Mouse (Mus musculus) liver, embryonic 13.5 days (tissue): ENCODE data around the gene Anks6. TPM values are rescaled to one million over a fixed set of nuclear protein-coding genes. Genes with fewer than 3 reads are reported as not detected.
A peak's percentile ranks its signal among the peaks of the same experiment; 100 is the strongest.

Experiments used
- ATAC-seq: fragments of 200-750 bp; cut with Nextera tagmentation; 2 replicates; pipeline ENCODE4 v1.8.0; 2017; ENCODE audit warnings: low read depth, mild to moderate bottlenecking, moderate number of reproducible peaks, moderate library complexity
- DNase-seq: peaks from one replicate; pipeline ENCODE4 v3.0.0; 2022
- H3K27ac ChIP-seq: fragments of 300-500 bp; sonication (generic); 2 replicates; pipeline ENCODE4 v1.5.1; 2015; ENCODE audit warnings: moderate library complexity, mild to moderate bottlenecking, inconsistent platforms
- H3K27me3 ChIP-seq: fragments of 300-500 bp; sonication (generic); 2 replicates; pipeline ENCODE4 v1.6.1; 2015; ENCODE audit warnings: mild to moderate bottlenecking, inconsistent platforms
- H3K36me3 ChIP-seq: fragments of 300-500 bp; sonication (generic); 2 replicates; pipeline ENCODE4 v1.6.1; 2015; ENCODE audit warnings: mild to moderate bottlenecking, inconsistent platforms
- H3K4me1 ChIP-seq: fragments of 300-500 bp; sonication (generic); replicated peaks from 2 replicates; pipeline ENCODE4 v1.6.1; 2015; ENCODE audit warnings: inconsistent platforms
- H3K4me2 ChIP-seq: fragments of 300-500 bp; sonication (generic); 2 replicates; pipeline ENCODE4 v1.6.1; 2015; ENCODE audit warnings: inconsistent platforms, mild to moderate bottlenecking, moderate library complexity
- H3K4me3 ChIP-seq: fragments of 300-500 bp; sonication (generic); replicated peaks from 2 replicates; pipeline ENCODE4 v1.5.1; 2015; ENCODE audit warnings: mild to moderate bottlenecking, inconsistent platforms
- H3K9ac ChIP-seq: fragments of 300-500 bp; sonication (generic); 2 replicates; pipeline ENCODE4 v1.6.1; 2015; ENCODE audit warnings: mild to moderate bottlenecking, inconsistent platforms
- H3K9me3 ChIP-seq: fragments of 300-500 bp; sonication (generic); replicated peaks from 2 replicates; pipeline ENCODE4 v1.6.1; 2016; ENCODE audit warnings: inconsistent platforms
- WGBS: fragments of 180-500 bp; shearing (Covaris S2); methylation state at CpG from one replicate; pipeline ENCODE4 v1.1.7; 2015; ENCODE audit not compliant: insufficient replicate concordance; 5-methylcytosine and 5-hydroxymethylcytosine counted together
- polyA plus RNA-seq: library from polyadenylated mRNA; unstranded; fragments of >200 nt; fragmentation: Nextera tagmentation; extraction: Ambion mirVana; gene quantifications from 2 replicates; pipeline ENCODE4 v1.2.1, GENCODE M21; 2015

Gene Anks6
- 0.10 and 0.13 TPM in 2 replicates for polyA plus RNA-seq

DNA sequence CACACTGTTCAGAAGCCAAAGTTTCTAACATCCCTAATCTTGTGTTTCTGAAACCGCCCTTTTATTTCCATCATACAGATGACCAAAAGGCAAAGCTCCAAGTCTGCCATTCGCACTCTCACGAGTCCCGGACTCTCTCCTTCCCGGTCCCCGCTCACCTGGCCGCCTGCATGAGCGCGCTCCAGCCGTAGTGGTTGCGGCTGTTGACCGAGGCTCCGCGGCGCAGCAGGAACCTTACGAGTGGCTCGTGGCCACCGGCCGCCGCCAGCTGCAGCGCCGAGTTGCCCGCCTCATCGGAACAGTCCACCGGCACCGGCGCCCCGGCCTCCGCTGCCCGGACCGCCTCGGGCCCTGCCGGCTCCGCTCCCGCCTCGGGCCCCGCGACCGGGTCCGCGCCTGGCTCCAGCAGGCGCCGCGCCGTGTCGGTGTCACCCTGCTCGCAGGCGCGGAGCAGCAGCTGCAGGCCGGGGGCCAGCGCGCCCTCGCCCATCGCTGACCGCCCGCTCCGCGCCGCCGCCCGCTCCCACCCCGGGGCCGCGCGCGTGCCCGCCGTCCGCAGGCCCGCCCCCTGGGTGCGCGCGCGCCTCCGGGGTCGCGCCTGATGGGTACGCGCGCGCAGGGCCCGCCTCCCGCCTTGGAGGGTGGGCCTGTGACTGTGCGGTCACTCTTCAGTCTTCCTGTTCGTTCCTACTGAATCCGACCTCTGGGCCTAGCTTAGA, at the start of gene Anks6:
Anks6 (minus strand) TSS at position 637 of the 719 bp plus-strand sequence.
- Histone ChIP-seq H3K4me2 (peak within 1 kb of the TSS; percentile 66), H3K4me1 (no peaks in the 10 kb centered on the region), H3K4me3 (peak within 1 kb of the TSS; percentile 61), H3K36me3 (no peaks in the 10 kb centered on the region), H3K27me3 (peaks cover 68% of the 10 kb centered on the region), H3K9ac (peak within 1 kb of the TSS; percentile 52; the same call in 1 of the 2 replicates), H3K9me3 (no peaks in the 10 kb centered on the region), H3K27ac (no peak within 1 kb of the TSS)
- peak; percentile 53; the same call in 1 of the 2 replicates for ATAC-seq
- DNase-seq, result no peak
- 1% methylated on average over 84 of the region's 86 CpGs for whole genome bisulfite sequencing

DNA sequence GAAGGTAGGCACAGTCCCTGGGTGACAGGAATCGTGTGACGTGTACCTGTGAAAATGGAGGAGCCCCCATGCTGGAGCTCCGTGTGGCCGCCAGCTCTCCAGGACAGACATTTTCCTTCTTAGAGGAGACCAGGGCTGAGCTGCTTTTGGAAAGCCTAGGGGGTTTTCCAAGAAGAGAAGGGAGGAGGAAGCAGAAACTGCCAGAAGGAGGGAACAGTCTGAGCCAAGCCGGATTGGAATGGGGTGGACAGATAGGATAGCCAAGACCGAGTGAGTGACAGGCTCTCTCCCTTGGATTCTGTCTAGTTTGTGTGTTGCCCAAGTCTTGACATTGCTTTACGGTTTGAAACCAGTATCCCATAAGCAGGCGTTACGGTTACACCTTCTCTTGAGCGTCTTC, 46.3 kb upstream of the Anks6 start:
- H3K4me2 ChIP-seq, result no peak overlapping the region
- no peaks in the 10 kb centered on the region for H3K27me3 ChIP-seq
- no peaks in the 10 kb centered on the region for H3K4me1 ChIP-seq
- ATAC-seq, result no peak
- no peaks in the 10 kb centered on the region for H3K36me3 ChIP-seq
- WGBS, result 81% methylated on average over 10 of the region's 10 CpGs
- no peak overlapping the region for H3K4me3 ChIP-seq
- H3K9ac ChIP-seq, result no peak overlapping the region
- no peak for DNase-seq
- H3K9me3 ChIP-seq, result no peaks in the 10 kb centered on the region
- H3K27ac ChIP-seq, result no peak overlapping the region

DNA sequence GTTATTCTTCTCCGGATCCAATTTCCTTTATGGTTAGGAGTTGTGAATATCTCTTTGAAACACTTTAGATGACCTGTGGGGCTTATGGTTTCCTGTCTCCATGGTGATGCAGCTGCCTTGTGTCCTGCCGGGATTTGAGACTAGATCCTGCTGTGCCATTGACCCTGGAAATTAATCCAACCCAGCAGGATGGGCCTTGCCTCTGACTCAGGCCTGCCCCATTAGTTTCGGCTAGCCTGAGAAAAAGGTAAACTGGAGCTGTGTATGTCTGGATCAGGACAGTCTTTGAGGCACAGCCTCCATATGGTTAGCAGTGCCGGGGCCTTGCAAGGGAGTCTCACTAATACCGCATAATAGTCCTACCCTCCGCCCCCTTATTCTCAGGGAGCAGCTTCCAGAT, 36.4 kb upstream of the Anks6 start:
- H3K27ac ChIP-seq, result no peak overlapping the region
- 42% methylated on average over 6 of the region's 6 CpGs for WGBS
- peaks cover 61% of the 10 kb centered on the region for H3K27me3 ChIP-seq
- no peaks in the 10 kb centered on the region for H3K9me3 ChIP-seq
- peaks cover 12% of the 10 kb centered on the region; the same call in 1 of the 2 replicates for H3K4me1 ChIP-seq
- DNase-seq (no peak), ATAC-seq (no peak)
- no peak overlapping the region for H3K4me3 ChIP-seq
- H3K4me2 ChIP-seq, result no peak overlapping the region
- H3K36me3 ChIP-seq, result no peaks in the 10 kb centered on the region
- H3K9ac ChIP-seq, result no peak overlapping the region

DNA sequence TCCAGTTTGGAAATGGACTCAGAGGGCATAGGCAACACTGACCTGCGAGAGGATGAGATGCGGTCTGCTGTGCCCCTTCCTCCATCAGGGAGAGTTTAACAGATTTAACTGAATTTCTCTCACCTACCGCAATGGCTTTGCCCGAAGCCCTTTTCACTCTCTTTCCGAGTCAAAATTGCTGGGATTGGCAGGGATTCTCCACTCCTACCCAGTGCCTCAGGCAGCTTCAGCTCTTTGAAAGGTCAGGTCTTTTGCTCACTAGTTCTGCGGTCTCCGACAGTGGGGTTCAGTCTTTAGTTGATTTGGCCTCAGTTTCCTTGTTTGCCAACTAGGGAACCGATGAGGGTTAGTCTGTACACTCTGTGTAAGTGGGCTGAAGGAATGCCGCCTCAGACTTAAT, 35.9 kb upstream of the Anks6 start:
- Histone ChIP-seq H3K9me3 (no peaks in the 10 kb centered on the region), H3K27ac (no peak overlapping the region), H3K4me1 (peaks cover 12% of the 10 kb centered on the region; the same call in 1 of the 2 replicates), H3K4me3 (no peak overlapping the region), H3K27me3 (peaks cover 62% of the 10 kb centered on the region), H3K9ac (no peak overlapping the region), H3K4me2 (no peak overlapping the region), H3K36me3 (no peaks in the 10 kb centered on the region)
- ATAC-seq (no peak), DNase-seq (no peak)
- WGBS, result 30% methylated on average over 9 of the region's 9 CpGs

DNA sequence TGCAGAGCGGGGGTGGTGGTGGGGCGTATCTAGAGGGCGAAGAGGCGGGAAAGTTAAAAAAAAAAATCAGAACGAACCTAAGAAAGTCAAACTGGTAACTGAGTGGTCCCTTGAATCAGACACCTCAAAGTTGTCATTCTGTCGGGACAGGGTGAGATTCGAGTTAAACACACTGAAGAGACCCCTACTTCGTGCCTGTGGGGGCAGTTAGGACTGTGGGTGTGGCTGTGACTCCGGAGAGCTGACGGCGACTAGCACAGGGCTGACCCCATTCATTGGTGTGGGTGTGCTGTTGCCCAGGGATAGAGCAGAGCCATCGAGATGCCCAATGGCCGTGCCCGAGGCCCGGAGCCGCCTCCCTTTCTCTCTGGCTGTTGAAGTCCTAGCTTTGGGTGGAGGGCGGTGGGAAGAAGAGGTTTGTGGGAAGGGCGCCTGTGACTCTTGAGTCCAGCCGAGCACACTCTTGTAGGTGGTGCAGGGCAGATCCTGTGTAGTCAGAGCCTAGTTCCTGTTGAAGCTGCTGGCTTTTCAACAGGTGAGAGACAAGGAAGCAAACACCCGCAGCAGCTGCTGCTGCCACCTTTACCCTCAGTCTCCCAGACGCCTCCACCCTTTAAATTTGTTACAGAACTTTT, 35.3 kb upstream of the Anks6 start:
- ATAC-seq, result no peak
- H3K9ac ChIP-seq, result no peak overlapping the region
- no peak overlapping the region for H3K27ac ChIP-seq
- no peaks in the 10 kb centered on the region for H3K36me3 ChIP-seq
- H3K4me2 ChIP-seq, result peak overlapping the region; percentile 74
- H3K27me3 ChIP-seq, result peaks cover 62% of the 10 kb centered on the region
- no peaks in the 10 kb centered on the region for H3K9me3 ChIP-seq
- peaks cover 12% of the 10 kb centered on the region; the same call in 1 of the 2 replicates for H3K4me1 ChIP-seq
- H3K4me3 ChIP-seq, result peak overlapping the region; percentile 56
- DNase-seq, result no peak
- WGBS, result 3% methylated on average over 21 of the region's 21 CpGs

DNA sequence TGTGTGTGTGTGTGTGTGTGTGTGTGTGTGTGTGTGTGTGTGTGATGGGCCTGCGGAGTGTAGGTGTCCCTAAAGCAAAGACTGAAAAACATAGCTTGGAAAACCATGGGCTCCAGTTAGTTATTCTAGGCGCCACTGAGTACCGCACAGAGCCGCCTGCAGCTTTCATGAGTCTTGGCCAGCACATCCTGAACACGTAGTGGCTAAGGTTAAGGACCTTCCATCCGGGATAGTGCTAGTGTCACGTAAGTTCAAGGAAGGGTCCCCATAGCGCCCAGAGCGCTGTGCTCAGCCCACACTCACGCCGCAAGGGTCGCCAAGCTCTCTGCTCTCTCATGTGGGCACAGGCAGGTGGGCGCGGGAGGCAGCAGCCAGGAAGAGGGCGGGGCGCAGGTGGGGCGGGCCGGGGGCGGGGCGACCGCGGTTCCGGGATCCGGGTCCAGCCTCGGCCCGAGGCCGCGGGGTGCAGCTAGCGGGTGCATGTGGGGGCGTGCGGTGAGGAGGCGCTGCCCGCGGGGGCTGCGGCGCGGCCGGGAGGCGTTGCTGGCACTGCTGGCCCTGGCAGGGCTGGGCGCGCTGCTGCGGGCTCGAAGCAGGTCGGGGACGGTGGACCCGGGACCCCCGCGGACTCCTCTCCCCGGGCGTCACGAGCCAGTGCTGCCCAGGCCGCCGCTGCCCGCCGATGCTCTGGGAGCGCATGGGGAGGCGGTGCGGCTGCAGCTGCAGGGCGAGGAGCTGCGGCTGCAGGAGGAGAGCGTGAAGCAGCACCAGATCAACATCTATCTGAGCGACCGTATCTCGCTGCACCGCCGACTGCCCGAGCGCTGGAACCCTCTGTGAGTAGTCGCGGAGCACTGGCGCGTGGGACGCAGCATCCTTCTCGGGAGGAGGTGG, 34.5 kb upstream of the Anks6 start, which contains the start of gene Galnt12:
Galnt12 (plus strand) TSS at position 417 of the 894 bp plus-strand sequence.
- H3K4me2 ChIP-seq, result peak within 1 kb of the TSS; percentile 74
- no peak within 1 kb of the TSS for H3K27ac ChIP-seq
- WGBS, result 2% methylated on average over 65 of the region's 74 CpGs
- H3K36me3 ChIP-seq, result no peaks in the 10 kb centered on the region
- no peaks in the 10 kb centered on the region for H3K9me3 ChIP-seq
- peaks cover 62% of the 10 kb centered on the region for H3K27me3 ChIP-seq
- no peak for DNase-seq
- H3K9ac ChIP-seq, result peak within 1 kb of the TSS; percentile 5; the same call in 1 of the 2 replicates
- peak within 1 kb of the TSS; percentile 56 for H3K4me3 ChIP-seq
- no peak for ATAC-seq
- peaks cover 12% of the 10 kb centered on the region; the same call in 1 of the 2 replicates for H3K4me1 ChIP-seq

DNA sequence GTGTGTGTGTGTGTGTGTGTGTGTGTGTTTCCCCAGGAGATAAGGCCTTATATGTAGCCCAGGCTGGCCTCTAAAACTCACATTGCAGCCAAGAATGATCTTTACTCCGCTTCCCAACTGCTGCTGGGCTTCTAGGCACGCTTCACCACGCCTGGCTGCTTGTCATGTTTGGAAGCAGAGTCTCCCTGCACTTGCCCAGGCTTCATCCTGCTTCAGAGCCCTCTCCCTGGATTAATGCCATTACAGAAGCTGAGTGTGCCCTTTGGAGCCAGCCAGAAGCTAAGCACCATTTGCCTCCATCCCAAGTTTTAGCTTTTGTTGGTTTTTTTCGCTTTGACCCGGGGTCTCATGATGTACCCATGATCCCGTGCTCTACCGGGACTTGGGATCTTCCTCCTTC, 31.4 kb upstream of the Anks6 start:
- Histone ChIP-seq H3K4me2 (no peak overlapping the region), H3K27ac (no peak overlapping the region), H3K9me3 (no peaks in the 10 kb centered on the region), H3K36me3 (no peaks in the 10 kb centered on the region), H3K4me1 (peaks cover 12% of the 10 kb centered on the region; the same call in 1 of the 2 replicates), H3K27me3 (peaks cover 46% of the 10 kb centered on the region), H3K4me3 (no peak overlapping the region), H3K9ac (no peak overlapping the region)
- ATAC-seq (no peak), DNase-seq (no peak)
- 71% methylated on average over 7 of the region's 7 CpGs for WGBS

DNA sequence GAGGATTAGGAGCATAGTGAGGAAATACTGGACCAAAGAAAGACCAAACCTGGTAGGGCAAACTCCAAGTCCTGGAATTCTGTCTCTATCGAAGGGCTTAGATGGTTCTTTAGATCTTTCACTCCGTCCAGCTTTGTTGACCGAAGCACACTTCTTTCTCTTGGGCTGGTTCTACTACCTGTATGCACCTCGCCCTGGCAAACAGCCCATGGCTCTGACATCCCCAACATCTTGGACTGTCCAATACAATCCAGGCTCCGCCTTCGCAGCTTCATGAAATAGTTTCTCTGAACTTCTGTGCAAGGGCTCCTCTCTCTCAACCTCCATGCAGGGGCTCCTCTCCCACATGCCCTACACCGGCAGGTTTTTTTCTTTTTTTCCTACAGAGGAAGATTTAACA, 26.6 kb upstream of the Anks6 start:
- no peak for DNase-seq
- ATAC-seq, result no peak
- H3K4me3 ChIP-seq, result no peak overlapping the region
- H3K9ac ChIP-seq, result no peak overlapping the region
- no peak overlapping the region for H3K27ac ChIP-seq
- H3K36me3 ChIP-seq, result no peaks in the 10 kb centered on the region
- no peaks in the 10 kb centered on the region for H3K4me1 ChIP-seq
- H3K27me3 ChIP-seq, result peaks cover 3% of the 10 kb centered on the region; the same call in 1 of the 2 replicates
- no peaks in the 10 kb centered on the region for H3K9me3 ChIP-seq
- 66% methylated on average over 7 of the region's 7 CpGs for WGBS
- H3K4me2 ChIP-seq, result no peak overlapping the region

DNA sequence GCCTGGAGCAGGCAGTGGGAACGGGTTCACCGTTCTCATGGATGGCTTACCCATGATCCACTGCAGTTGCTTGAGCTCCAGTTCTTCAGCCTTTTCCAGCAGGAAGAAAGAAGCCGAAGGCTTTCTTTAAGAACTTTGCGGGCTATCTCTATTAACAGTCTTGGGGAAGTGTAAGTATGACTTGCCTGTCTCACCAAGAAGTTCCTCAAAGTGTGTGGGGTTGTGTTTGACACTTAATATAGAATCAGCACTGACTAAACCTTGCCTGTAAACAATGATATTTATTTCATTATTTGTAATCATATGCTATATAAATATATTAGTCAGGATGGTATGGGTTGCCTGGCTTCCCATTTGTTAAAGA, 23.4 kb upstream of the Anks6 start:
- Histone ChIP-seq H3K27ac (no peak overlapping the region), H3K9ac (no peak overlapping the region), H3K4me3 (no peak overlapping the region), H3K4me1 (no peaks in the 10 kb centered on the region), H3K36me3 (no peaks in the 10 kb centered on the region), H3K4me2 (no peak overlapping the region), H3K9me3 (no peaks in the 10 kb centered on the region), H3K27me3 (no peaks in the 10 kb centered on the region)
- ATAC-seq (no peak), DNase-seq (no peak)
- 79% methylated on average over 4 of the region's 4 CpGs for WGBS

DNA sequence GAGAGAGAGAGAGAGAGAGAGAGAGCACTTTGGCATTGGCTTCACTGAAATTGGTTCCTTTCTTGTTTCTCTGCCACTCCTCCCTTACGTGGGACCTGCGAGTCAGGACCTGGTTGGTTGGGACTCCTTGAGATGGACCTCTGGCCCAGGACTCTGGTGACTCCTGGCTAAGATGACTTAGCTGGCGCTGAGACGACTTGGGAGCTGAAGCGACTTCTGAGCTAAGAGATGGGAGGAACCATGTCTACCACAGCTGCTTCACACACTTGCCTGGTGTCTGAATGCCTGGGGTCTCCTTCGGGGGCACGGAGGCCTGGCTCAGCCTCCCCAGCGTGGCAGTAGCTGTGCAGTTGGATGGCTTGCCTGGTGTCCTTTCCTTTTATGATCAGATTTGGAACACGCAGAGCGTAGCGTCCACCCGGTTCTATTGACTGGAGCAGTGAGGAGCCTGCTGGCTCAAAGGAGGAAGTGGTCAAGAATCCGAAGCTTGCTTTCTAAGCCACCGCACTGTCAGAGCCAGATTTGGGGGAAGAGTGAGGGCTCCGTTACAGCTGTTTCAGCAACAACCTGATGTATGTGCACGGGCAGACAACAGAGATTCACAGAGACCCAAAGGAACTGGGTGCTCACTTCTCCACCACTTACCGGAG, 22.9 kb upstream of the Anks6 start:
- Histone ChIP-seq H3K9me3 (no peaks in the 10 kb centered on the region), H3K27me3 (no peaks in the 10 kb centered on the region), H3K9ac (no peak overlapping the region), H3K4me2 (no peak overlapping the region), H3K27ac (no peak overlapping the region), H3K4me3 (no peak overlapping the region), H3K36me3 (no peaks in the 10 kb centered on the region), H3K4me1 (no peaks in the 10 kb centered on the region)
- no peak for DNase-seq
- 43% methylated on average over 17 of the region's 17 CpGs for WGBS
- ATAC-seq, result no peak

DNA sequence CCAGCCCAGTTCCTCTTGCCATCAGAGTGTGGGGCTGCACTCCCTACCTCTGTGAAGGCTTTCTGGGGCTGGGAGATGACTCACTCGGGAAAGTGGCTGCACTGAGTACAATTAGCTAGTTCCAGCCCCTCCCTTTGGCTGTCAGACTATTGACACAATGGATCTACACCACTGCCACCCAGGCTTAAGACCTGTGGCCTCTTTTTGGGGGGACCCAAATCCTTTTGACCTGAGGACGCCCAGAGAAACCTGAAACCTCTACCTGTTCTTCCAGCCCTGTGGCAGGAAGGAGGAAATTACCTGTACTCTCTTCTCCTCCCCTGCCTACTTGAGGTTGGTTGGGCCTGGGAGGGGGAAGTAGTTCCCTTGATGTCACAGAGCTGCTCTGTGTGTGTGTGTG, 17.8 kb upstream of the Anks6 start:
- DNase-seq (no peak), ATAC-seq (no peak)

More for the DNA sequence above, 17.8 kb upstream of the Anks6 start:
- Histone ChIP-seq H3K36me3 (no peaks in the 10 kb centered on the region), H3K4me3 (no peak overlapping the region), H3K9ac (no peak overlapping the region), H3K27me3 (no peaks in the 10 kb centered on the region), H3K4me1 (no peaks in the 10 kb centered on the region), H3K27ac (no peak overlapping the region), H3K4me2 (no peak overlapping the region), H3K9me3 (no peaks in the 10 kb centered on the region)
- 14% methylated on average over 2 of the region's 2 CpGs for WGBS
